Mouse (Mus musculus): ENCODE results near the gene Pim1. TPM values are rescaled to one million over a fixed set of nuclear protein-coding genes. Genes with fewer than 3 reads are reported as not detected.
"Not testable (repeated sequence)": the region's sequence is repeated elsewhere in the genome, so short reads cannot be mapped to it uniquely, and the experiment has no call there.

The Pim1 gene
- polyA plus RNA-seq (2015; fragmentation: Nextera tagmentation; extraction: Ambion mirVana) = 20.0 and 21.6 TPM in 2 replicates

DNA sequence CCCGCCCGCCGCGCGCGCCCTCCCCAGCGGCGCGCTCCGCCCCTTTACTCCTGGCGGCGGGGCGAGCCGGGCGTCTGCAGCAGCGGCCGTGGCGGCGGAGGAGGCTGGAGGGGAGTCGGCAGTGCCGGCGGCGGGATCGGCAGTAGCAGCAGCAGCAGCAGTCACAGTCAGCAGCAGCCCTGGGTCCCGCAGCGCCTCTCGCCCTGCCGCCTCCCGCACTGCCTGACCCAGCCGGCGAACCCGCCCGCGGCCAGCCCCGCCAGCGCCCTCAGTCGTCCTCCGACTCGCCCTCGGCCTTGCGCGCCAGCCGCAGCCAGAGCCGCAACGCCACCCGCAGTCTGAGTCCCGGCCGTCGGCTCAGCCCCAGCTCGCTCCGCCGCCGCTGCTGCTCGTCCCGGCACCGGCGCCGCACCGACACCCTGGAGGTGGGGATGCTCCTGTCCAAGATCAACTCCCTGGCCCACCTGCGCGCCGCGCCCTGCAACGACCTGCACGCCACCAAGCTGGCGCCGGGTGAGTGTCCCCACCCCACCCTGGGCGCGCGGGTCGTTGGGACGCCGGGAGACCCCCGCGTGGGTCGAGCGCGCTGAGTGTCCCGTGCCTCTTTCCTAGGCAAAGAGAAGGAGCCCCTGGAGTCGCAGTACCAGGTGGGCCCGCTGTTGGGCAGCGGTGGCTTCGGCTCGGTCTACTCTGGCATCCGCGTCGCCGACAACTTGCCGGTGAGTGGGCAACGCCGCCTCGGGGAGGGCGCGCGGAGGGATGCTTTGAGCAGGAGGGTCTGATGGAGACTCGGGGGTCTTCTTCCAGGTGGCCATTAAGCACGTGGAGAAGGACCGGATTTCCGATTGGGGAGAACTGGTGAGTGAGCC lies at the start of gene Pim1:
TSS of gene Pim1 (plus strand) at position 41 of the 869 bp plus-strand sequence.
- ATAC-seq (ENCODE audit: insufficient number of reproducible peaks, low FRiP score, low TSS enrichment, low read depth) = no peak
- under 1% methylated on average over 72 of the region's 99 CpGs for whole genome bisulfite sequencing
- H3K27me3 ChIP-seq = no peaks in the 10 kb centered on the region
- H3K27ac ChIP-seq = peak within 1 kb of the TSS; percentile 93
- peak within 1 kb of the TSS; percentile 97 for H3K4me3 ChIP-seq
- peak within 1 kb of the TSS; percentile 87 for H3K9ac ChIP-seq
- H3K9me3 ChIP-seq = no peaks in the 10 kb centered on the region
- peak within 1 kb of the TSS; percentile 87 for H3K4me2 ChIP-seq
- peaks cover 13% of the 10 kb centered on the region for H3K36me3 ChIP-seq
- peaks cover 23% of the 10 kb centered on the region for H3K4me1 ChIP-seq

DNA sequence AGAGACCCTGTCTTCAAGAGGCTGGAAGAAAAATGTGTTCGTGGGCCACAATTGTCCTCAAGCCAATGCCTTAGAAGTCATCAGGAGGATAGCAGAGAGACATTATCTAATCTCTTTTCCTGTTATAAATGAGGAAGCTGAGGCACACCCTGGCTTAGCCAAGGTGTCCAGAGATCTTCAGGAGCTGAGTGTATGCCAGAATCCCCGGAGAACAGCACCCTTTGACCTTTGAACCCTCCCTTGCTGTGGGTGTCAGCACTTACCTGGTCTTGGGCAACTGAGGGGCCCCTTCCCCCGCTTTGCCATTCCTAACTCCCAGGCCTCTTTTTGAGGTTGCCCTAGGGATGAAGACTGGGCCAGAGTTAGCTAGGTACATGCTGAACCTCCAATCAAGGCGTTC lies 49.0 kb upstream of the Pim1 start:
- WGBS = 80% methylated on average over 4 of the region's 4 CpGs
- no peaks in the 10 kb centered on the region for H3K27me3 ChIP-seq
- H3K9me3 ChIP-seq = no peaks in the 10 kb centered on the region
- H3K4me3 ChIP-seq = no peak overlapping the region
- no peak overlapping the region for H3K4me2 ChIP-seq
- no peaks in the 10 kb centered on the region for H3K36me3 ChIP-seq
- no peak for ATAC-seq (ENCODE audit: insufficient number of reproducible peaks, low FRiP score, low TSS enrichment, low read depth)
- H3K27ac ChIP-seq = no peak overlapping the region
- H3K9ac ChIP-seq = no peak overlapping the region
- peaks cover 34% of the 10 kb centered on the region for H3K4me1 ChIP-seq

DNA sequence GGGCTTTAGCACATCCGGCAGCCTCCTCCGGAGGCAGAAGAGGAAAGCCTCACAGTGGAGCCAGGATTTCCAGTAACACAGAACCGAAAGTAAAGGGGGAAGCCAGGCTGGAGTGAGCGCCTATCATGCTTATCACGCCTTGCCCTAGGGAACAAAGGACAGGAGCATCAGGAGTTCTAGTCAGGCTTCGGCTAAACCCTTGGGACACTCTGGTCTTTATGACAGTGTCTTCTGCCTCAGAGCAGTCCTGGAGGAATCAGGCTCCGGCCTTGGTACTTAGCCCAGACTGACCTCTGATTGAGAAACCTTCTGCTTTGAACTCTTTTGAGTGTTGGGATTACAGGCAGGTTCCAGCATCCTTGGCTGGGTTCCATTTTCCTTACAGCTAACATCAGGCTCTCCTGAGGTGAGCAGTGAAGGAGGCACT lies 48.4 kb upstream of the Pim1 start:
- Histone ChIP-seq H3K4me1 (peaks cover 28% of the 10 kb centered on the region), H3K27ac (no peak overlapping the region), H3K4me3 (no peak overlapping the region), H3K9ac (no peak overlapping the region), H3K27me3 (no peaks in the 10 kb centered on the region), H3K36me3 (no peaks in the 10 kb centered on the region), H3K9me3 (no peaks in the 10 kb centered on the region), H3K4me2 (no peak overlapping the region)
- 44% methylated on average over 7 of the region's 7 CpGs for WGBS
- no peak for ATAC-seq (ENCODE audit: insufficient number of reproducible peaks, low FRiP score, low TSS enrichment, low read depth)

DNA sequence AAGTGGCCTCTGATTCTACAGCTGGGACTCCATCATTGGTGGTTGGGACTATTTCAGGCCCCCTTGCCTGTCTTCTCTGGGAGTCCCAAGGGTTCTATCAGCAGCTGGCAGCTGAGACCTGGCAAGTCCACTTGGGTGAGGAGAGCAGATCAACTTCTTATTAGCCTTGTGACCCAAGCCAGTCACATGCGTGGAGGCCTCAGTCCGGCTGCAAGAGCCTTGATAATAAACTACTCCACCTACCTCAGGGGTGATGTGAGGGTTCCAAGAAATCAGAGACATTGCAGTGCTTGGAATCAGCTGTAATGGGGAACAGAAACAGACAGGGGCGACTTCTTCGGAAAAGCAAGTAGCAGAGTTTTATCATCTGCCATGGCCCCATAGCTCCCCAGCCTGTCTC lies 46.8 kb upstream of the Pim1 start:
- Histone ChIP-seq H3K27ac (no peak overlapping the region), H3K27me3 (no peaks in the 10 kb centered on the region), H3K4me2 (no peak overlapping the region), H3K9me3 (no peaks in the 10 kb centered on the region), H3K4me1 (peaks cover 15% of the 10 kb centered on the region; the same call in 1 of the 2 replicates), H3K9ac (no peak overlapping the region), H3K36me3 (no peaks in the 10 kb centered on the region), H3K4me3 (no peak overlapping the region)
- WGBS = 83% methylated on average over 4 of the region's 4 CpGs
- ATAC-seq (ENCODE audit: insufficient number of reproducible peaks, low FRiP score, low TSS enrichment, low read depth) = no peak

DNA sequence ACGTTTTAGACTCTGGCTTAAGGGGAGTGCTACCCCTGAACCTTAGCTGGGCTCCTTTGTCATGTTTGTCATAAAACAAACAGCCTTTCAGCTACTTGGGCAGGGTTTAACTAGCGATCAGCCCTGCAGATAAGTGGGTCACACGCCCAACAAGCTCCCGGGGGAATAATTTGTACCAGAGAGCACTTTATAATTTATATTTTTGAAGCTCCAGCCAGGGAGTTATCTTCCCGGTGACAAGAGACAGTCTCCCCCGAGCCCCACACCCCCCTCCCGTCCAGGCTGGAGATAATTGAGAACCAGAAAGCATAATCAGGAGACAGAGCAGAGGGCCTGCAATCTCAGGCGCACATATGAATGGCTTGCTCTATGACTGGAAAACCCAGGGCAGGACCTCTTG lies 45.5 kb upstream of the Pim1 start:
- Histone ChIP-seq H3K36me3 (no peaks in the 10 kb centered on the region), H3K4me3 (no peak overlapping the region), H3K9me3 (no peaks in the 10 kb centered on the region), H3K27me3 (no peaks in the 10 kb centered on the region), H3K27ac (no peak overlapping the region), H3K4me2 (no peak overlapping the region), H3K9ac (no peak overlapping the region), H3K4me1 (peaks cover 12% of the 10 kb centered on the region; the same call in 1 of the 2 replicates)
- no peak for ATAC-seq (ENCODE audit: insufficient number of reproducible peaks, low FRiP score, low TSS enrichment, low read depth)
- 27% methylated on average over 8 of the region's 8 CpGs for WGBS

DNA sequence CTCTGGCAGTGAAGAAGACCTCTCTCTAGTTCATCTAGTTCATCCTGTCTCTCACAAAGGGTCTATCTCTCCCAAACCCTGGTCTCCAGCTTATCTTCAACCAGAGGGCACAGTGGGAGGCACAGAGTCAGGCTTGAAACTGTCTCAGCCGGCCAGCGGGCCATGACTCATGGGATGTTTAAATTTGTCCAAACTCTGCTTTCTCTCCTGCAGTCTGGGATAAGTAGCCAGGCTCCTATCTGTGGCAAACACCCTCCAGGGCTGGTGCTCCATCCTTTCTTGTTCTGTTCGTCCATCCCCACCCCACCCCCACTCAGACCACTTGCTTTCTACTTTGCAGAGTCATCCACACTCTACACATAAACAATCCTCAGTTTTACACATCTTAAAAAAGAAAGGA lies 43.2 kb upstream of the Pim1 start:
- H3K9ac ChIP-seq = no peak overlapping the region
- H3K9me3 ChIP-seq = no peaks in the 10 kb centered on the region
- no peak overlapping the region for H3K4me3 ChIP-seq
- H3K4me1 ChIP-seq = peaks cover 16% of the 10 kb centered on the region
- no peaks in the 10 kb centered on the region for H3K27me3 ChIP-seq
- H3K4me2 ChIP-seq = no peak overlapping the region
- 58% methylated on average over 3 of the region's 3 CpGs for WGBS
- H3K27ac ChIP-seq = no peak overlapping the region
- H3K36me3 ChIP-seq = no peaks in the 10 kb centered on the region
- ATAC-seq (ENCODE audit: insufficient number of reproducible peaks, low FRiP score, low TSS enrichment, low read depth) = no peak

DNA sequence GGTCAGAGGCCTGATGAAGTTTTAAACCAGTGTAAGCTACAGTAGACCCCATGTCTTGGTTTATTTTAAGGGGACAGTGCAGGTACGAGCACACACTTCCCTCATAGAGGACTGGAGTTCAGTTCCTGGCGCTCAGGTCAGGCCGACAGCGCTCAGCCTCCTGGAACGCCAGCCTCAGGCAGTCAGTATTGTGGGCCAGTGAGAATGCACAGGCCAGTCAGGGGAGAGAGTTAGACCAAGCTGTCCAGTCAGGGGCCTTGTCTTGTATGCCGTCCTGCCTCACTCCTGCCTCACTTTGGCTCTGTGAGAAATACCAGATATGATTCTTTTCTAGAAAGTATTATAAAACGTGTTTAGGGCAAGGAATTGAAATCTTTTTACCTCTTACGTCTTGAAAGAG lies 42.5 kb upstream of the Pim1 start:
- no peak overlapping the region for H3K9ac ChIP-seq
- no peaks in the 10 kb centered on the region for H3K36me3 ChIP-seq
- no peak overlapping the region for H3K4me3 ChIP-seq
- no peaks in the 10 kb centered on the region for H3K9me3 ChIP-seq
- H3K27me3 ChIP-seq = no peaks in the 10 kb centered on the region
- no peak overlapping the region for H3K27ac ChIP-seq
- ATAC-seq (ENCODE audit: insufficient number of reproducible peaks, low FRiP score, low TSS enrichment, low read depth) = no peak
- H3K4me1 ChIP-seq = peaks cover 16% of the 10 kb centered on the region
- no peak overlapping the region for H3K4me2 ChIP-seq
- WGBS = 47% methylated on average over 8 of the region's 8 CpGs

DNA sequence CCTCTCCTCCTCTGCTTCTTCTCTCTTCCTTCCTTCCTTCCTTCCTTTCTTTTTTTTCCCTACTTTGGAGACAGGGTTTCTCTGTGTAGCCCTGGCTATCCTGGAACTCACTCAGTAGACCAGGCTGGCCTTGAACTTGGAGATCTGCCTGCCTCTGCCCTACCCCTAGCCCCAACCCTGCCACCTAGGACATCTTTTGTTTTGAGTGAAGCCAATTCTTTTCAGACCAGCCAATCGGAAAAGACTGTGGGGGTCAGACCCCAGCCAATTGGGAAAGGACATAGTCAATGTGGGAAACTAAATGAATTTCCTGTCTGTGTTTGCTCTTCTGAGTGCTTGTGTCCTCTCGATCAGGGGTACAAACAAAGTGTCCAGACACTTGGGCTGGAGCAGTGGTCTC lies 42.0 kb upstream of the Pim1 start:
- H3K27me3 ChIP-seq = no peaks in the 10 kb centered on the region
- no peak overlapping the region for H3K4me3 ChIP-seq
- H3K36me3 ChIP-seq = no peaks in the 10 kb centered on the region
- H3K9me3 ChIP-seq = no peaks in the 10 kb centered on the region
- WGBS = 67% methylated on average over 2 of the region's 2 CpGs
- ATAC-seq (ENCODE audit: insufficient number of reproducible peaks, low FRiP score, low TSS enrichment, low read depth) = no peak
- H3K4me1 ChIP-seq = peaks cover 16% of the 10 kb centered on the region
- H3K9ac ChIP-seq = no peak overlapping the region
- no peak overlapping the region for H3K27ac ChIP-seq
- H3K4me2 ChIP-seq = no peak overlapping the region

DNA sequence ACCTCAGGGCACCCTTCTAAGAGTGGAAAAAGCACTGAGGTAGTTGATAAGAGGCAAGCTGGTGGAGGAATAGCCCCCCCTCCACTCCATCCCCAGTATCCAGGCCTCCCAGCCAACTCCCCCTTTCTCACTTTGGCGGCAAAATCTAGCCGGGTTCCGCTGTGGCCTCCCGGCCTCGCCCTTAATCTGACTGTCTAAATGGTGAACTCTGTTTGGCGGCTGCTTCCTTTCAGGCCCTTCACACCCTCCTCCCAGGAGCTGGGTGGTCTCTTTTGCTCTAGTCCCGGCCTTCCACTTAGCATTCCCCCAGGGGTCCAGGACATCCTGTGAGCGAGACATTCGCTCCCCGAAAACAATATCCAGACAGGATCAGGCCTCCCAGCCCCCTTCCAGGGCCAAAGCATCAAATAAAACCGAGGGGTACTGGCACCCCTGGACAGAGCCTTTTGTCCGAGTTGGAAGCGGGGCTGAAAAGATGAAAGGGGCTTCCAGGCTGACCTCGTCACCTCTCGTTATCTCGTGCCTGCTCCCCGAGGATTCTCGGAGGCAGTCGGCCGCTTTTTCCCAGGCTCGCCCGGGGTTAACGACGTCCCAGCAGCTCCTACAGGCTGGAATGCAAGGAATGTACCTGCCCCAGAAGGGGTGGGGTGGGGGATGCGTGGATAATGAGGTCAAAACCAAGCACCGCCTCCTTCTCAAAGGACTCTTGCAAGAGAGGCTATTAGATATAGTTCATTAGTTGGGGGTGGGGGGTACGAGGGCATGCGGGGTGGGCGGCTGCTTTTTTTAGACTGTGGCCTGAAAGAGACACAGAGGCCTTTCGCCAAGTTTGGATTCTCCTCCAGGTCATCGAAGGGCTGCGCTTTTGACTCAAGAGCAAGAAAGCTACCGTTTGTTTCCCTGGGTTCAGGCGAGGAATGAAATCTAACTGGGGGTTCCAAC lies 39.4 kb upstream of the Pim1 start:
- no peaks in the 10 kb centered on the region for H3K9me3 ChIP-seq
- H3K4me3 ChIP-seq = peak overlapping the region; percentile 13
- 0 out of 2 replicates have a peak, but pooled peaks have one; percentile 36 for ATAC-seq (ENCODE audit: insufficient number of reproducible peaks, low FRiP score, low TSS enrichment, low read depth)
- peak overlapping the region; percentile 69 for H3K27ac ChIP-seq
- H3K4me1 ChIP-seq = peaks cover 14% of the 10 kb centered on the region
- H3K9ac ChIP-seq = no peak overlapping the region
- H3K4me2 ChIP-seq = peak overlapping the region; percentile 36
- WGBS = 6% methylated on average over 34 of the region's 34 CpGs
- H3K36me3 ChIP-seq = no peaks in the 10 kb centered on the region
- no peaks in the 10 kb centered on the region for H3K27me3 ChIP-seq

DNA sequence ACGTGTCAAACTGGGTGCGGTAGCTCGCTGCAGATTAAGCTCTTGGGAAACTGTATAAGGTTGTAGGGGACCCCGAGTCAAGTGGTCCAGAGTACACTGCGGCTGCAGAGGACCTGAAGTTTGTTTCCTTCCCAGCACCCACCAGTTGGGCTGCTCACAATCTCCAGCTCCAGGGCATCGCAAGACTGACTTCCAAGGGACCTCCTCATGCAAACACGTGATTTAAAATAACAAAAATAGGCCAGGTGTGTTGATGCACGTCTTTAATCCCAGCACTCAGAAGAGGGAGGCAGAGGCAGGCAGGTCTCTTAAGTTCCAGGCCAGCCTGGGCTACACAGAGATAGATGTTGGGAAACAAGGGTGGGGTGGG lies 38.7 kb upstream of the Pim1 start:
- Histone ChIP-seq H3K9ac (no peak overlapping the region), H3K9me3 (no peaks in the 10 kb centered on the region), H3K4me1 (peaks cover 14% of the 10 kb centered on the region), H3K27ac (peak overlapping the region; percentile 2; the same call in 1 of the 2 replicates), H3K36me3 (no peaks in the 10 kb centered on the region), H3K27me3 (no peaks in the 10 kb centered on the region), H3K4me2 (no peak overlapping the region), H3K4me3 (peak overlapping the region; percentile 13)
- 31% methylated on average over 8 of the region's 8 CpGs for WGBS
- no peak for ATAC-seq (ENCODE audit: insufficient number of reproducible peaks, low FRiP score, low TSS enrichment, low read depth)

DNA sequence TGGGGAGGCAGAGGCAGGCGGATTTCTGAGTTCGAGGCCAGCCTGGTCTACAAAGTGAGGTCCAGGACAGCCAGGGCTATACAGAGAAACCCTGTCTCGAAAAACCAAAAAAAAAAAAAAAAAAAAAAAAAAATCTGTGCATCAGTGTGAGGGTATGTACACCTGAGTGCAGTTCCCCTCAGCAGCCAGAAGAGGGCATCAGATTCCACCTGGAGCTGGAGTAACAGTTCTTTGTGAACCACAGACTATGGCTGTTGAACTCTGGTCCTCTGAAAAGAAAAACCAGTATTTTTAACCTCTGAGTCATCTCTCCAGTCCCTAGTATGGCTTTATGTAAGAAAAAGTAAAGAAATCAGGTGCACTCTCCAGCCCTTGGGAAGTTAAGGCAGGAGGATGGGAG lies 36.4 kb upstream of the Pim1 start:
- not testable (repeated sequence) for H3K36me3 ChIP-seq; H3K27ac ChIP-seq; ATAC-seq (ENCODE audit: insufficient number of reproducible peaks, low FRiP score, low TSS enrichment, low read depth); H3K4me3 ChIP-seq; H3K9me3 ChIP-seq; H3K9ac ChIP-seq; H3K4me2 ChIP-seq; H3K27me3 ChIP-seq
- peaks cover 28% of the 10 kb centered on the region for H3K4me1 ChIP-seq
- WGBS = 100% methylated on average over 2 of the region's 3 CpGs
